Mouse (Mus musculus) fat pad, adult 2 months (tissue): Measurements from ENCODE around the gene Pigu.

Experiments
- DNase-seq: peaks from one replicate; pipeline ENCODE4 v3.0.0-alpha.2; 2011; ENCODE audit warnings: low read depth, low spot score; ENCODE audit errors: extremely low read depth

Pigu gene

GRCm38 (mm10) chr2:155293382-155293781, 63.8 kb downstream of the Pigu start:
- no peak for DNase-seq

GRCm38 (mm10) chr2:155290066-155290465, 67.2 kb downstream of the Pigu start:
- no peak for DNase-seq

- no peak for DNase-seq
These were observed 69.6 kb downstream of the Pigu start for GRCm38 (mm10) chr2:155287456-155288250.

GRCm38 (mm10) chr2:155285744-155286143, 71.5 kb downstream of the Pigu start:
- DNase-seq = no peak

GRCm38 (mm10) chr2:155284647-155285046, 72.6 kb downstream of the Pigu start:
- no peak for DNase-seq

GRCm38 (mm10) chr2:155283793-155284192, 73.4 kb downstream of the Pigu start:
- no peak for DNase-seq

GRCm38 (mm10) chr2:155280116-155280515, 77.1 kb downstream of the Pigu start:
- DNase-seq = no peak

- DNase-seq = no peak
These were observed 78.1 kb downstream of the Pigu start for GRCm38 (mm10) chr2:155279163-155279562.

- peak; percentile 96 for DNase-seq
These were observed 78.9 kb downstream of the Pigu start for GRCm38 (mm10) chr2:155278361-155278760.

- no peak for DNase-seq
These were observed 79.5 kb downstream of the Pigu start for GRCm38 (mm10) chr2:155277721-155278120.

- no peak for DNase-seq
These were observed 80.5 kb downstream of the Pigu start for GRCm38 (mm10) chr2:155276621-155277175.

GRCm38 (mm10) chr2:155276195-155276594, 81.0 kb downstream of the Pigu start, which contains the start of gene Map1lc3a:
TSS of gene Map1lc3a (plus strand) at chr2:155276297.
- no peak for DNase-seq

- DNase-seq = no peak
These were observed 83.6 kb downstream of the Pigu start for GRCm38 (mm10) chr2:155273603-155274002.

GRCm38 (mm10) chr2:155272396-155273170, 84.6 kb downstream of the Pigu start:
- DNase-seq = peak; percentile 81

- DNase-seq = no peak
These were observed 85.3 kb downstream of the Pigu start for GRCm38 (mm10) chr2:155271957-155272356.

- DNase-seq = no peak
These were observed 90.3 kb downstream of the Pigu start for GRCm38 (mm10) chr2:155266896-155267295.

- no peak for DNase-seq
These were observed 91.7 kb downstream of the Pigu start for GRCm38 (mm10) chr2:155265526-155265925.

- DNase-seq = no peak
These were observed 107.6 kb downstream of the Pigu start for GRCm38 (mm10) chr2:155249588-155249987.

- no peak for DNase-seq
These were observed 108.5 kb downstream of the Pigu start for GRCm38 (mm10) chr2:155248718-155249117.

GRCm38 (mm10) chr2:155248206-155248605, 109.0 kb downstream of the Pigu start:
- no peak for DNase-seq

GRCm38 (mm10) chr2:155246231-155246630, 111.0 kb downstream of the Pigu start:
- DNase-seq = no peak
